Mouse (Mus musculus) retina, postnatal 1 day (tissue): ENCODE measurements around the gene Gucy2c.

Source experiments
- DNase-seq: peaks from one replicate; pipeline ENCODE4 v3.0.0-alpha.2; 2012

Gucy2c gene

GRCm38 (mm10) chr6:136659226-136659625, 122.3 kb downstream of the Gucy2c start:
- DNase-seq = no peak

- no peak for DNase-seq
Observed at GRCm38 (mm10) chr6:136658303-136658702, 123.3 kb downstream of the Gucy2c start.

- DNase-seq = no peak
Observed at GRCm38 (mm10) chr6:136655786-136656185, 125.8 kb downstream of the Gucy2c start.

- DNase-seq = no peak
Observed at GRCm38 (mm10) chr6:136654470-136654869, 127.1 kb downstream of the Gucy2c start.

- no peak for DNase-seq
Observed at GRCm38 (mm10) chr6:136653331-136653730, 128.2 kb downstream of the Gucy2c start.

- DNase-seq = no peak
Observed at GRCm38 (mm10) chr6:136650664-136651063, 130.9 kb downstream of the Gucy2c start.

- DNase-seq = no peak
Observed at GRCm38 (mm10) chr6:136647455-136647861, 134.1 kb downstream of the Gucy2c start.
